Mouse (Mus musculus) ES-Bruce4 (cell line): ENCODE results near the gene Ulk4. TPM values are rescaled to one million over a fixed set of nuclear protein-coding genes. Genes with fewer than 3 reads are reported as not detected.
"Not testable (repeated sequence)": the region's sequence is repeated elsewhere in the genome, so short reads cannot be mapped to it uniquely, and the experiment has no call there.

Experiments
- H3K27ac ChIP-seq: 2 replicates; pipeline ENCODE4 v1.5.1; 2012; ENCODE audit warnings: low read length, inconsistent platforms; ENCODE audit not compliant: insufficient read depth
- H3K27me3 ChIP-seq: 2 replicates; pipeline ENCODE4 v1.6.1; 2012; ENCODE audit warnings: mild to moderate bottlenecking, low read length, inconsistent platforms; ENCODE audit not compliant: control insufficient read depth, poor library complexity, insufficient read depth, severe bottlenecking
- H3K36me3 ChIP-seq: 2 replicates; pipeline ENCODE4 v1.6.1; 2012; ENCODE audit warnings: inconsistent platforms, mild to moderate bottlenecking, low read length, moderate library complexity; ENCODE audit not compliant: control insufficient read depth, poor library complexity, insufficient read depth, severe bottlenecking
- H3K4me1 ChIP-seq: one replicate; pipeline ENCODE4 v1.8.1; 2011; ENCODE audit warnings: low read length; ENCODE audit not compliant: control insufficient read depth, insufficient read depth
- H3K4me3 ChIP-seq: 2 replicates; pipeline ENCODE4 v1.5.1; 2011; ENCODE audit warnings: low read depth, mild to moderate bottlenecking, low read length
- H3K9ac ChIP-seq: 2 replicates; pipeline ENCODE4 v1.6.1; 2012; ENCODE audit warnings: low read depth, mild to moderate bottlenecking, inconsistent platforms; ENCODE audit not compliant: poor library complexity, severe bottlenecking
- H3K9me3 ChIP-seq: replicated peaks from 2 replicates; pipeline ENCODE4 v1.6.1; 2012; ENCODE audit warnings: mild to moderate bottlenecking, low read length, inconsistent platforms; ENCODE audit not compliant: control insufficient read depth, poor library complexity, insufficient read depth, severe bottlenecking
- CTCF ChIP-seq: IDR thresholded peaks from one replicate; pipeline ENCODE4 v1.8.1; 2011; ENCODE audit warnings: low read depth, low read length
- EP300 ChIP-seq: IDR thresholded peaks from 2 replicates; pipeline ENCODE4 v1.6.1; 2011; ENCODE audit warnings: low read depth, low read length; ENCODE audit not compliant: insufficient read depth
- POLR2A ChIP-seq: IDR thresholded peaks from one replicate; pipeline ENCODE4 v1.8.1; 2011; ENCODE audit warnings: low read length; ENCODE audit not compliant: insufficient read depth
- polyA plus RNA-seq: library from polyadenylated mRNA; stranded (reverse); fragments of >200 nt; gene quantifications from 2 replicates; pipeline ENCODE4 v1.2.4, GENCODE M21; 2011; ENCODE audit warnings: low read depth; ENCODE audit not compliant: missing spikeins, insufficient read depth, insufficient read length

Ulk4 gene
- polyA plus RNA-seq, 1 experiment, result 3.3 TPM

DNA sequence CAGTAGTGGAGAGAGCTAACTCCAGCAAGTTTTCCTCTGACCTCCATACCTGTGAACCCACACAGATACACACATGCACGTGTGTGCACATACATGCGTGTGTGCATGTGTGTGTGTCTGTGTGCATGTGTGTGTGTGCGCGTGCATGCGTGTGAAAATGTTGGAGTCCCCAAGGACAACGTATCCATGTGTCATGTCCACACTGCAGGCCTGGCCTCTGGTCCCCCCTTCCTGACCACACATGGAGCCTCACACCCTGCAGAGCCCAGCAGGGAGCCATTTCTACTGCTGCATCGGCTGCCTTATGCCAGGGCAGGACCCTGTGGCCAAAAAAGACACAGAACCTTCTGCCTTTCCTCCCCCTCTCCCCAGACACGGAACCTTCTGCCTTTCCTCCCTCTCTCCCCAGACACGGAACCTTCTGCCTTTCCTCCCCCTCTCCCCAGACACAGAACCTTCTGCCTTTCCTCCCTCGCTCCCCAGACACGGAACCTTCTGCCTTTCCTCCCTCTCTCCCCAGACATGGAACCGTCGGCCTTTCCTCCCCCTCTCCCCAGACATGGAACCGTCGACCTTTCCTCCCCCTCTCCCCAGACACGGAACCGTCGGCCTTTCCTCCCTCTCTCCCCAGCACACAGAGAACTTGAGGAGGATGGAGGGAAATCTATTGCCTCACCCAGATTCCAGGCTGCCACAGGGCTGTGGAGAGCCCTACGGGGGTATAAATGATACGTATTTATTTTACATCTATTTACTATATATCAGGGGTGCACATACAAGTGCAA, 60.3 kb downstream of the Ulk4 start:
- H3K9ac ChIP-seq, result no peak overlapping the region
- no peak overlapping the region for H3K27ac ChIP-seq
- no peaks in the 10 kb centered on the region for H3K9me3 ChIP-seq
- no peaks in the 10 kb centered on the region for H3K4me1 ChIP-seq
- H3K4me3 ChIP-seq, result no peak overlapping the region
- no peak for TF ChIP-seq POLR2A
- TF ChIP-seq CTCF, result no peak
- H3K27me3 ChIP-seq, result no peaks in the 10 kb centered on the region
- no peaks in the 10 kb centered on the region for H3K36me3 ChIP-seq

DNA sequence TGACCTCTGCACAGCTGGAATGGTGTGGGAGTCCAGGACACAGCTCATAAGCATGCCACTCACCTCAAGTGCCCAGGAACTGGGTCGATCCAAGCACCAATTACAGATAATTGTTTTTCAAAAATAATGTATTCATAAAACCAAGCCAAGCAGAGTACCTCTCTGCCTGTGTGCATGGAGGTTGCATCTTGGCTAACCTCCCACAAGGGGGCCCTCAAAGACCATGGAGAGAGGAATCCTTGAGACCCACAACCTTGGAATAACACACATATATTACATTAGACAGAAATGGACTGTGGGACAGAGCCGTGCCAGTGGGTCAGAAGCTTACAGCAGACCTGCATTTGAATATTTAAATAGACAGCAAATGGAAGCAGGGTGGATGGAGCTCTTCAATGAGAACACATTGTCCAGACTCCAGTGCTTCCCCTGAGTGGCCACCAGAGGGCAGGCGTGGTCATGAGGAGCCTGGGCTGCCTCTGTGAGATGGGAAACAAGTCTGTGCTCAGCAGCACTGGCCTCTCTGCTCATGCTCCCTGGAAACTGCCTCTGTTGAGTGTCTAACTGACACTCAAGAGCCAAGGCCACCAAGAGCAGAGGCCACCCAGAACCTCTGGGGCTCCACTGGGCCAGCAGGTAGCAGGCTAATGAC, 61.5 kb downstream of the Ulk4 start:
- Histone ChIP-seq H3K4me3 (no peak overlapping the region), H3K4me1 (no peaks in the 10 kb centered on the region), H3K9me3 (no peaks in the 10 kb centered on the region), H3K36me3 (no peaks in the 10 kb centered on the region), H3K9ac (no peak overlapping the region), H3K27me3 (no peaks in the 10 kb centered on the region), H3K27ac (no peak overlapping the region)
- TF ChIP-seq CTCF (peak; percentile 89), POLR2A (no peak)

DNA sequence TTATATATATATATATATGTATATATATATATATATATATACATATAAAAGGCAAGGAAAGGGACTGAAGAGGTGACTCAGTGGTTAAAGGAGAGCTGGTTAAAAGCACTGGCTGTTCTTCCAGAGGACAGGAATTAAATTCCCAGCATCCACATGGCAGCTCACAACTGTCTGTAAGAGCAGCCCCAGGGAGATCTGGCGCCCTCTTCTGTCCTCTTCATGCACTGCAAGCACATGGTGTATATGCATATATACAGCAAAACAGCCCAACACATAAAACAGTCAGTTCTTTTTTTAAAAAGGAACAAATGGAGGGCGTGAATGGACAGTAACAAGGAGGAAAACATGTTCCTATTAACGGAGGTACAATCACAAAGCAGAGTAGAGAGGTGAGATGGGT, 64.7 kb downstream of the Ulk4 start:
- H3K27ac ChIP-seq, result no peak overlapping the region
- H3K9me3 ChIP-seq, result no peaks in the 10 kb centered on the region
- no peaks in the 10 kb centered on the region for H3K36me3 ChIP-seq
- no peak for TF ChIP-seq POLR2A
- TF ChIP-seq CTCF, result peak; percentile 54
- no peak for TF ChIP-seq EP300
- no peak overlapping the region for H3K9ac ChIP-seq
- H3K27me3 ChIP-seq, result no peaks in the 10 kb centered on the region
- H3K4me3 ChIP-seq, result no peak overlapping the region
- no peaks in the 10 kb centered on the region for H3K4me1 ChIP-seq

DNA sequence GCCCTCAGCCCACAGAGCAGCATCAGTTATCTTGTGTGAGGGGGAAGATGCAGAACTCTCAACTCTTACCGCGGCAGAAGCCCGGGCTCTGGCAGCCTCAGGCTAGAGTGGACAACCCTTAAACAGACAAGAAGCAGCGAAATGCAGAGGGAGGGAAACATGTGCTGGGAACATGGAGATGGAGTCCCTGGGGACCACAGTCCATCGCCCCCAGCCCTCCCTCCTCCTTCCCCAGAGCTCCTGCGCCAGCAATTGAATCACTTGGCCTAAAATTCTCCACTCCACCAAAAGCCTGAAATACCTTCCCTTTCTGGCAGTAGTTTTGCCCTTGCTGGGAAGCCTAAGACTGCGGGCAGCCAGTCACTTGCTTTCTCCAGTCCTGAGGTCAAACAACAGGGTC, 72.0 kb downstream of the Ulk4 start:
- Histone ChIP-seq H3K9ac (no peak overlapping the region), H3K9me3 (no peaks in the 10 kb centered on the region), H3K4me1 (no peaks in the 10 kb centered on the region), H3K36me3 (no peaks in the 10 kb centered on the region), H3K4me3 (no peak overlapping the region), H3K27me3 (no peaks in the 10 kb centered on the region), H3K27ac (no peak overlapping the region)
- TF ChIP-seq EP300 (no peak), POLR2A (no peak), CTCF (no peak)

DNA sequence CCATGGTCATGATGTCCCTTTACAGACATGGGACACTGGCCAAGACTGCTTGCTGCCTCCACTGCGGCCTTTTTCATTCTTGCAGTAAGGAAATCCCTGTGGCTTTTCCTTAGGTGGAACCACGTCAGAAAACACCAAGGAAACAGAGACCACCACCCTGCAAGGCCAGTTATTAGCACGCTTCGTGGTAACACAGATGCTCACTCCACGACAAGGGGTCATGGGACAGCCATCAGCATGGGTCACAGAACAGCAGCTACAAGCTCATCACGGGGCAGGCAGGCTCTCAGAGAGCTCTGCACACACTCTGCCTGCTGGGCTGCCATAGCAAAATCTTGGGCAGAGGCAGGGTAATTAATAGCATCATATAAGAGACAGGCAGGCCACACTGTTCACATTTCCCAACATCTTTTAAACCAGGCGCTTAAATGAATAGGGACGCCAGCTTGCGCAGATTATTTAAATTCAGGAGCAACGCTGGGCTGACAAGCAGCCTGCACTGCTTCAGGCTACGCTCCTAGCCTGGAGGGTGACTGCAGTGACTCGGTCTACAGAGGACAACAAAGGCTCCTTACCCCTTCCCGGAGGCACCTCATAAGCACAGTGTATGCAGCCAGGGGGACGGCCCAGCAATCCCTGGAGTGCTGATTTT, 72.7 kb downstream of the Ulk4 start:
- H3K27ac ChIP-seq, result no peak overlapping the region
- H3K27me3 ChIP-seq, result no peaks in the 10 kb centered on the region
- no peak overlapping the region for H3K9ac ChIP-seq
- H3K9me3 ChIP-seq, result no peaks in the 10 kb centered on the region
- H3K4me1 ChIP-seq, result no peaks in the 10 kb centered on the region
- TF ChIP-seq EP300, result no peak
- no peak for TF ChIP-seq POLR2A
- TF ChIP-seq CTCF, result no peak
- H3K36me3 ChIP-seq, result no peaks in the 10 kb centered on the region
- H3K4me3 ChIP-seq, result no peak overlapping the region

DNA sequence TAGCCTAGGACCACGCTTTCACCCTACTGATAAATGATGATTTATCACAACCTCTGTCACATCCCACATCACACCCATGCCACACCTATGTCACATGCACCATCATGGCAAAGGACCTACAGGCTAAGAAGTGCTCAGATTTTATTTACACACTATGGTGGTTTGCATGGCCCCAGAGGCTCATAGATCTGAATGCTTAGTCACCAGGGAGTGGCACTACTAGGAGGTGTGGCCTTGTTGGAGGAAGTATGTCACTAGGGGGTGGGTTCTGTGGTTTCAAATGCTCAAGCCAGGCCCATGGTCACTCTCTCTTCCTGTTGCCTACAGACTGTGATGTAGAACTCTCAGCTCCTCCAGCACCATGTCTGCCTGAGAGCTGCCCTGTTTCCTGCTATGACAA, 73.3 kb downstream of the Ulk4 start:
- H3K4me3 ChIP-seq, result no peak overlapping the region
- H3K27ac ChIP-seq, result no peak overlapping the region
- no peak overlapping the region for H3K9ac ChIP-seq
- TF ChIP-seq EP300 (no peak), CTCF (no peak), POLR2A (no peak)
- no peaks in the 10 kb centered on the region for H3K9me3 ChIP-seq
- no peaks in the 10 kb centered on the region for H3K27me3 ChIP-seq
- H3K36me3 ChIP-seq, result no peaks in the 10 kb centered on the region
- H3K4me1 ChIP-seq, result no peaks in the 10 kb centered on the region

DNA sequence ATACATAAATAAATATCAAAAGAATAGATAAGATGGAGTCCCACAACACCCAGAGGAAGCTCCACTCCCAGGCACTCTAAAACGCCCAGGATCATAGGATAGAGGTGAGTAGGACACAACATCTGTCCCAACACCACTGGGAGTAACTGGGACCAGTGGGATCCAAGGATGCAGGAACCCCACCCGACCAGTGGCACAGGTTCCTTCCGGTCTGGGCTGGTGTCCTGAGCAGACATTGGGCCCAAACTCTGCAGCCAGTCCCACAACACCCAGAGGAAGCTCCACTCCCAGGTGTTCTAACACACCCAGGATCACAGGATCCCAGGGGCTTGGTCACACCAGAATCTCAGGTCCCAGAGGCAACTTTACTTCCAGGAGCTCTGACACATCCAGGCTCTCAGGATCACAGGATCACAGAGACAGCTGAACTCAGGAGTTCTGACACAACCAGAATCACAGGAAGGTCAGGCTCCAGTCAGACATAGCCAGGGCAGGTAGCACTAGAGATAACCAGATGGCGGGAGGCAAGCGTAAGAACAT, 77.8 kb downstream of the Ulk4 start:
- H3K27me3 ChIP-seq, H3K9ac ChIP-seq, H3K4me1 ChIP-seq, H3K27ac ChIP-seq, H3K9me3 ChIP-seq, H3K4me3 ChIP-seq, H3K36me3 ChIP-seq: not testable (repeated sequence)
